Mouse (Mus musculus) layer of hippocampus, adult 8-10 months (tissue): ENCODE data around the gene Eno2. TPM values are rescaled to one million over a fixed set of nuclear protein-coding genes. Genes with fewer than 3 reads are reported as not detected.
A peak's percentile ranks its signal among the peaks of the same experiment; 100 is the strongest.

ENCODE experiments used
- DNase-seq, 2 experiments: peaks; one replicate each; pipeline ENCODE4 v3.0.0; 2022; ENCODE audit warnings: low spot score in 2 of 2
- total RNA-seq, 4 experiments: library from RNA; stranded (reverse); gene quantifications; 2 replicates each; pipeline ENCODE4 v1.2.4; 2022

Gene Eno2
- total RNA-seq, 4 experiments from 2014 or later: 993 to 1,113 (median 1,027) TPM

GRCm38 (mm10) chr6:124741842-124742241 is 27.6 kb downstream of the Eno2 start:
- DNase-seq: no peak

DNA sequence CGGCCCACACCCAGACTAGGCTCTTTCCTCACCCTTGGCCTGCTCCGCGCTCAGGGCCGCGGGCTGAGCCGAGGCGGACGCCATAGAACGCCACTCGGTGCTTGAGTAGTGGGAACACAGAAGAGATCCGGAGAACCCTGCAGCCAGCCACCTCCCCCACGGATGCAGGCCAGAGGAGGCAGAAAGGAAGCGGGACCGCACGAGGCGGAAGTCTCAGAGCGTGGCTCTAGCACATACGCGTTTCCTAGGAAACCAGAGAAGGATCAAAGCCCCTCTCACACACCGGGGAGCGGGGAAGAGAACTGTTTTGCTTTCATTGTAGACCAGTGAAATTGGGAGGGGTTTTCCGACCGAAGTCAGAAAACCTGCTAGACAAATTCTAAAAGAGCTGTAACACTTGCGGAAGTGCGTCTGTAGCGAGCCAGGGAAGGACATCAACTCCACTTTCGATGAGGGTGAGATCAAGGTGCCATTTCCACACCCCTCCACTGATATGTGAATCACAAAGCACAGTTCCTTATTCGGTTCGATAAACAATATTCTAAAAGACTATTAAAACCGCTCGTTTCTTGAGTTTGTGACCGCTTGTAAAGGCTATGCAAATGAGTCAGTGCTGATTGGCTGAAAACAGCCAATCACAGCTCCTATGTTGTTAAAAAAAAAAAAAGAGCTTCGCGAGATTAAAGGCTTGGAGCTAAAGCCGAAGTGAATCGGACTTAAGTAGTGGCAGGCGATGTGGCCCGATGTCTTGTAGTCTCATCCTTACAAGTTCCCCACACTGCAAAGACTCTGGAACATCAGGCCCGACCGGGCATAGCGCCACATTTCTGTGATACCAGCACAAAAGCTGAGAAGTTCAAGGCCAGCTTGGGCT is 28.3 kb downstream of the Eno2 start, which contains the start of gene Grcc10:
TSS of gene Grcc10 (minus strand) at position 487 of the 874 bp plus-strand sequence.
- peak; percentile 89 to 90 for DNase-seq

DNA sequence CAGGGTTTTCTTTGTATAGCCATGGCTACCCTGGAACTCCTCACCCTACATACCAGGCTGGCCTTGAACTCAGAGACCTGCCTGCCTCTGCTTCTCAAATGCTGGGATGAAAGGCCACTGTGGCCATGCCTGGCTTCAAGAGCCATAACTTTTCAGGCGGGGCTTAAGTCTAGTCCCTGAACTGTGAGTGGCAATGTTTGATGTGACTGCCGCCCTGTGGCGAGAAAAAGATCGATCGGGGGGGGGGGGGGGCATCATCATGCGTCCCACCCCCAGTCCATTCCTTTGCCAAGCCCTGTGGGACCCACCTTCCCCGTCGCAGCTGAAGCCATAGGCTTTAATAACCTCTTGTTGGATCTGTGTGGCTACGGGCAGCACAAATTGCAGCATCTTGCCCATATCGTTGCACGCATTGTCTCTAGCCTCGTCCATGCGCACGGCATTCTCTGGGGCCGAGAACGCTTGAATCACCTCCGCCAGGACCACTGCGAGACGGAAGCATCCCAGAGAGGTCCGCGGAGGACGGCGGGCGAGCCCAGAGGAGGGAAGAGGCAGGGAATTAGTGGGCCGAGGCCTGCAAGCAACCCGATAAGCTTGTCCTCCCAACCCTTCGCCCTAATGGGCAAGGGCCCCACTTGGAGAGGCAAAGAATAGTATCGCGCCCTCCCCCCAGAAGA is 29.1 kb downstream of the Eno2 start:
- no peak for DNase-seq

DNA sequence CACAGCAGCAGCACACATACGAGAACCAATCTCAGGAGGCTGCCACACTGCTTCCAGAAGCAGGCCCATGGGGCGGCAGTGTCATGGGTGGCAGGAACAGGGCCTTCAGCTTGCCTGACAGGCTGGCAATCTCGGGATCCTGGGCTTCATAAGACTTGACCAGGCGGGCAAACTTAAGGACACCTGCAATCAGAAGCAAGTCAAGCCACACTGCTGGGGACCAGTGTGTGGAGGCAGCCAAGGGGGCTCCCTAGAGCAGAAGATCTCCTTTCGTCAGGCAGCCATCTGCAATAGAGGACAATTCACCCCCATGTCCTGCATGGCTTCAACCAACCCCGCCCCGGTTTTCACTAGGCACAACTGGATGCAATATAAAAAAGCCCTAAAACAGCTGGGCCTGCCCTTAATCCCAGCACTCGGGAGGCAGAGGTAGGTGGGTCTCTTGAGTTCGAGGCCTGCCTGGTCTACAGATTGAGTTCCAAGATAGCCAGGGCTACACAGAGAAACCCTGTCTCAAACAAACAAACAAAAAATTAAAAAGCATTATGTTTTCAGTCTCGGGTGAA is 30.2 kb downstream of the Eno2 start:
- DNase-seq: no peak

GRCm38 (mm10) chr6:124738511-124739023 is 30.9 kb downstream of the Eno2 start, which contains the start of gene Ptpn6:
TSS of gene Ptpn6 (minus strand) at chr6:124738714.
- no peak for DNase-seq

GRCm38 (mm10) chr6:124737040-124737439 is 32.4 kb downstream of the Eno2 start:
- no peak for DNase-seq

DNA sequence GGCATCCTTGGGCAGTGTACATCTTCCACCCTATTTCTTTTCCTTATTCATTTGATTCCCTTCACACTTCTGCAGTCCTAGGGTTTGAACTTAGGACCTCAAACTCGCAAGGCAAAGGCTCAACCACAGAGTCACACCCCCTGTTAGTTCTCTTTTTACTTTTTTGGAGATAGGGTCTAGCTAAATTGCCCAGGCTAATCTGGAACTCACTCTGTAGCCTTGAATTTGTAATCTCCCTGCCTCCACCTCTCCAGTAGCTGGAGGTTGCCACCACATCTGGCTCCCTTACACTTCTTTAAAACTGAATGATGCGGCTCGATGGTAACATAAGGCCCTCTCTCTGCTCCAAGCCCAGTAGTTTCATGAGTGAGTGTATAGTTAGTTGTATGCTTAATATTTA is 35.1 kb downstream of the Eno2 start:
- no peak for DNase-seq

- no peak for DNase-seq
These were observed 36.8 kb downstream of the Eno2 start for GRCm38 (mm10) chr6:124732476-124733370.

- DNase-seq: no peak
These were observed 38.4 kb downstream of the Eno2 start for GRCm38 (mm10) chr6:124731038-124731437.

GRCm38 (mm10) chr6:124729850-124730705 is 39.4 kb downstream of the Eno2 start:
- DNase-seq: no peak

GRCm38 (mm10) chr6:124728621-124729020 is 40.9 kb downstream of the Eno2 start:
- no peak for DNase-seq

DNA sequence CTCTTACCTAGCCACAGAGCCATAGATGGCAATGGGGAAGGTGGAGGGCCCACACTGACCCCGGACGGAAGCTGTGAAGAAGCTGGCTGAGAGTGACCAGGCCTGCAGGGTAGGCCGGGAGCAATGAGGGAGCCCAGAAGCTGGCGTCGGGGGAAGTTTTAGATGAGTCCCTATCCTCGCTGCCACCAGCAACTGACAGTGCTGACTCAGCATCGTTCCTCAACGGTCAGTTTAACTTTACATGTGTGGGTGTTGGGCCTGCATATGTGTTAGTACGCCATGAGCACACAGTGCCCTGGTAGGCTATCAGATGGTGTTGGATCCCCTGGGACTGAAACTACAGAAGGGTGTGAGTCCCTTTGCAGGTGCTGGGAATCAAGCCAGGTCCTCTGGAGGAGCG is 45.0 kb downstream of the Eno2 start:
- no peak for DNase-seq

- DNase-seq: no peak
These were observed 45.9 kb downstream of the Eno2 start for GRCm38 (mm10) chr6:124723541-124723940.

DNA sequence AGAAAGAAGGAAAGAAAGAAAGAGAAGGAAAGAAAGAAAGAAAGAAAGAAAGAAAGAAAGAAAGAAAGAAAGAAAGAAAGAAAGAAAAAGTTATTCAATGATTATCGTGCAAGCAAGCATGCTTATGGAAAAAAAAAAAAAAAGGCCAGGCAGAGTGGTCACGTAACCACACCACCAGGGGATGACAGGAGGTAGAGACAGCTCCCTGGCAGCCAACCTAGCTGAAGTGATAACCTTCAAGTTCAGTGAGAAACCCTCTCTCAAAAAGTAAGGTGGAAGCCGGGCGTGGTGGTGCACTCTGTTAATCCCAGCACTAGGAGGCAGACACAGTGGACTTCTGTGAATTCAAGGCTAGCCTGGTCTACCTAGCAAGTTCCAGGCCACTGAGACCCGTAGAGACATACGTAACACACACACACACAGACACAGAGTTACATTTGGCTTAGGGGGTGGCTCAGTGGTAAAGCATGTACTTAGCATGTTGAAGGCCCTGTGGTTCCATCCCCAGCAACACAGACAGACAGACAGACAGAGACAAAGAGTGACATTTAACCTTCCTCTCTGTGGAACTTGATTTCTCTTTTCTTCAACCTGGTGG is 46.5 kb downstream of the Eno2 start:
- DNase-seq: no peak

DNA sequence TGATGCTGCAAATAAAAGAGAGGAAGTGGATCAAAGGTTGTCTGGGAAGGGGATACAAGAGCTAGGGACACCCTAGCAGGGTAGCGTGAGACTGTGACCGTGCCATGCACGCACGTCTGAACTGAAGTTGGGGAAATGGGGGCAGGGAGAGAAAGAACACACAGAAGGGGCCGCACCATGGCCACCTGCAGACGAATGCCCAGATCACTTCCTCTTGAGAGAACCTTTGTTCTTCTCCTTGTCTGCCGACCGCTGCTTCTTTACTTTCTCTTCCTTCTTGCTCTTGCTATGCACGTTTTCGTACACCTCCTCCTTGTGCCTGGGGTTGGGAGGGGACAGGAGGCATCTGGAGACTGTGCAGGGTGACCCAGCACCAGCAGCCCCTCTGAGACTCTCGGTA is 48.6 kb downstream of the Eno2 start:
- no peak for DNase-seq

- DNase-seq: no peak
These were observed 50.0 kb downstream of the Eno2 start for GRCm38 (mm10) chr6:124719354-124719978.

DNA sequence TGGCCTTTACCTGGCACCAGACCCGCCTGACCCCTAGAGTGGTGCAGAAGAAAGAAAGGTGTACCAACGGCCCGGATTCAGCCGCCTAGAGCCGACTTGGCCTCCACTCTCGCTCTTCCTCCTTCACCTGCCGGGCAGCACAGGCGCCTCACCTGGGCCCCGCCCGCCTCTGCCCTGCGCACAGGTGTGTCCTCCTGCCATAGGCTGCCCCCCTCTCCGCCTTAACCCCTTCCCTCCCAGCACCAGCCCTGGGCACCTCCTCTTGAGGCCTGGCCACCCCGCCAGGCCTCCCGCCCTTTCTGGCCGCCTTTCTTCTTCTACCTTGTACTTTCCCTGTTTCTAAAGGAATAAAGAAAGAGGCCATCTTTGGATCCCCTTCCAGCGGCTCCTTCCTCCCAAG is 50.8 kb downstream of the Eno2 start:
- no peak for DNase-seq

DNA sequence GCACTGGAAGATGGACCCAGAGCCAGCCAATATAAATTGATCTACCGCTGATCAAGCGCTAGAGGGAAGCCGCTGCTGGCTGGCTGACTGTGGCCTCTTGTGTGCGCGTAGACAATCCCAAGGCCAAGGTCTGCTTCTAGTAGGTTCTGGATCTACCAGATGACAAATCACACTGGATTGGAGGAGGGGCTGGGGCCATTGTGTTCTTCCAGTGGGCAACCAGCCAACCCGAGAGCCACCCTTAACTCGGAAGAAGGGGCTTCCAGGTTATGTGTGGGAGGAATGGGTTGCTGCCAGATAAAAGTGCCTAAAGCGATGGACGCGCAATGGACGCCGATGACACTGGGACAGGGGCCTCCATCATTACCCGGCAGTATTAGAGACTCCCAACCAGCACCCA is 51.5 kb downstream of the Eno2 start:
- no peak for DNase-seq

DNA sequence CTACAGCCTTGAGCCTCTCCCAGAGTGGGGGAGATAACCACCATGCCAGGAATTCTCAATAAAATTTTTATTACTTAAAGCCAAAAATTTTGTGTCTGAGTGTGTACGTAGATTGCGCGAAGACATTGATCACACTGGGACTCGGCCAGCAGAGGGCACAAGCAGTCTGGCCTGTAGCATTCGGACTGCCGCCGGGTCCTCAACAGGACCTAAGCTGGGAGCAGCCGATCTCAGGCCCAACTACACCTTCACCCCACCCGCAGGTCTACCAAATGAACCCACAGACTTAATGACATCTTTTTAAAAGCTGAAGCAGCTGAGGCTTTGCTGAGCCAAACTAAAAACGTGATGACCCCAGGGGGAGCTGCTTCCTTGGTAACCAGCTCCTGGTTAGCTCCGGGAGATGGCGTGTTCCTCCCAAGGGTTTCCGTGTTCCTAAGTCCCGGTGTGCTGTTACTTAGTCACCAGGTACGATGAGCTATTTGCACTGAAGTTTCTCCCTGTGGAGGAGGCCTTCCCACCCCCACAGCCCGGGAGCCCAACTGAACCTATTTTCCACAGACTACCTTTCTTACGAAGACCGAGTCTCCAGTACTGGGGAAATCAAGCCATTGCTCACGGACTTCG is 52.5 kb downstream of the Eno2 start:
- DNase-seq: no peak
